In genomic region chr15:103382795-103383406, GRCm38 (mm10) we compare ENCODE assay signal across 9 mouse cellular contexts. TPM values are rescaled to one million over a fixed set of nuclear protein-coding genes. Genes with fewer than 3 reads are reported as not detected.
A peak's percentile ranks its signal among the peaks of the same experiment; 100 is the strongest.
DNase-seq lines count a peak whose midpoint lies in the region; ATAC-seq and TF ChIP-seq lines count a peak whose summit lies in the region.
"Had no signal": no experiment of that assay in that cellular context is flagged by ENCODE, and none has a peak within 500 bp of the region (broad histone marks: within the 10 kb centered on the region; RNA-seq: fewer than 3 reads in every experiment).

No protein-coding gene starts in this region.

- H3K27ac ChIP-seq in bone marrow macrophage, adult 2 months (ENCODE audit: insufficient read depth, low read depth, low read length): peak overlapping the region; percentile 14; the same call in 1 of the 2 replicates
- H3K27ac ChIP-seq in kidney, adult 2 months (ENCODE audit: insufficient read depth, low read depth, low read length): peak overlapping the region; percentile 72
- peak overlapping the region; percentile 48; the same call in 1 of the 2 replicates for H3K27ac ChIP-seq in lung, postnatal 0 days (ENCODE audit: low read length)
- H3K27ac ChIP-seq: neural tube, embryonic 12.5 days had no signal

- 21% methylated on average over 5 of the region's 5 CpGs for WGBS in kidney, adult 2 months
- 19% methylated on average over 5 of the region's 5 CpGs for WGBS in lung, postnatal 0 days

- H3K4me1 ChIP-seq in bone marrow macrophage, adult 2 months (ENCODE audit: control insufficient read depth, insufficient read depth, low read length): peaks cover 59% of the 10 kb centered on the region
- H3K4me1 ChIP-seq in kidney, adult 2 months (ENCODE audit: control insufficient read depth, insufficient read depth, low read length): no peaks in the 10 kb centered on the region
- H3K4me1 ChIP-seq in lung, postnatal 0 days (ENCODE audit: insufficient read depth, low read depth, low read length): 0 out of 2 replicates have a peak, but pooled peaks cover 17% of the 10 kb centered on the region

- no peaks in the 10 kb centered on the region for H3K36me3 ChIP-seq in kidney, adult 2 months (ENCODE audit: control insufficient read depth, insufficient read depth, low read length)
- H3K36me3 ChIP-seq in lung, postnatal 0 days (ENCODE audit: insufficient read depth, low read length): no peaks in the 10 kb centered on the region
- H3K36me3 ChIP-seq: neural tube, embryonic 12.5 days had no signal

- H3K4me2 ChIP-seq in lung, postnatal 0 days (replicated peaks; ENCODE audit: low read depth, low read length): peak overlapping the region; percentile 23; the same call in 1 of the 2 replicates
- H3K4me2 ChIP-seq: neural tube, embryonic 12.5 days had no signal

- H3K9ac ChIP-seq in lung, postnatal 0 days (replicated peaks; ENCODE audit: low read depth): no peak overlapping the region
- H3K9ac ChIP-seq: neural tube, embryonic 12.5 days had no signal

- DNase-seq in gastrocnemius, postnatal 25 days: peak; percentile 47
- DNase-seq in kidney, adult 2 months: peak; percentile 90
- DNase-seq in lung, postnatal 0 days (ENCODE audit: low spot score): peak; percentile 74
- no peak for DNase-seq in layer of hippocampus, adult 8-10 months (ENCODE audit: low spot score in 2 of 2)
- DNase-seq in layer of hippocampus, postnatal 25 days (ENCODE audit: extremely low spot score in 1 of 2, low spot score in 1 of 2): no peak
- DNase-seq in retina, embryonic 14.5 days (ENCODE audit: low spot score): no peak

- TF ChIP-seq CTCF in bone marrow macrophage, adult 2 months (IDR thresholded peaks at IDR 0.05; ENCODE audit: low read depth, low read length): no peak
- no peak for TF ChIP-seq CTCF in kidney, adult 2 months (conservative IDR thresholded peaks at IDR 0.05; ENCODE audit: insufficient read depth, insufficient read length, low read depth, low read length)
- no peak for TF ChIP-seq CTCF in lung, postnatal 0 days (IDR thresholded peaks at IDR 0.05)

- no peaks in the 10 kb centered on the region for H3K9me3 ChIP-seq in lung, postnatal 0 days (ENCODE audit: low read length)
- H3K9me3 ChIP-seq: neural tube, embryonic 12.5 days had no signal

- TF ChIP-seq POLR2A in bone marrow macrophage, adult 2 months (IDR thresholded peaks at IDR 0.05; ENCODE audit: borderline replicate concordance, low read depth, low read length): no peak
- TF ChIP-seq POLR2A in kidney, adult 2 months (IDR thresholded peaks at IDR 0.05; ENCODE audit: low read depth, low read length): no peak

- H3K4me3 ChIP-seq in bone marrow macrophage, adult 2 months (ENCODE audit: insufficient read depth, low read length): no peak overlapping the region
- H3K4me3 ChIP-seq in kidney, adult 2 months (ENCODE audit: insufficient read depth, low read depth, low read length): no peak overlapping the region
- H3K4me3 ChIP-seq in lung, postnatal 0 days (ENCODE audit: low read depth, low read length): no peak overlapping the region
- H3K4me3 ChIP-seq: neural tube, embryonic 12.5 days had no signal

- no peak for TF ChIP-seq EP300 in lung, postnatal 0 days (IDR thresholded peaks at IDR 0.05)

- H3K27me3 ChIP-seq in kidney, adult 2 months (replicated peaks; ENCODE audit: control insufficient read depth, insufficient read depth, low read length): no peaks in the 10 kb centered on the region
- H3K27me3 ChIP-seq in lung, postnatal 0 days (replicated peaks; ENCODE audit: insufficient read depth, low read length): no peaks in the 10 kb centered on the region
- H3K27me3 ChIP-seq: neural tube, embryonic 12.5 days had no signal

- ATAC-seq in lung, postnatal 0 days: peak; percentile 80
- ATAC-seq in erythroid progenitor cell, adult 5-6 weeks (replicated peaks; ENCODE audit: low FRiP score, poor library complexity, severe bottlenecking): no peak

RNA-seq across cellular contexts. Expression of gene Itga5, which starts 16.3 kb away (rescaled TPM):
- 34.0 and 37.3 TPM in 2 replicates for polyA plus RNA-seq in bone marrow macrophage, adult 2 months (2012; ENCODE audit: insufficient read depth, insufficient read length, missing spikeins)
- 10 to 100 TPM in 1 of 2 experiments, 1 to 10 TPM in 1; 9.5 to 15.2 TPM for total RNA-seq in gastrocnemius, postnatal 25 days (2021)
- 9.3 and 9.7 TPM in 2 replicates for polyA plus RNA-seq in kidney, adult 2 months (2012; rRNA removed)
- polyA plus RNA-seq in lung, postnatal 0 days (2015; fragmentation: Nextera tagmentation; extraction: Ambion mirVana): 30.0 and 31.2 TPM in 2 replicates
- 1 to 10 TPM; 1.8 to 4.8 (median 2.9) TPM for total RNA-seq in layer of hippocampus, adult 8-10 months (2022)
- total RNA-seq in layer of hippocampus, postnatal 25 days (2021): 1 to 10 TPM; 1.4 to 2.4 TPM
- 2.2 and 5.0 TPM in 2 replicates for total RNA-seq in erythroid progenitor cell, adult 5-6 weeks (2015; ENCODE audit: low replicate concordance)
- 0.15 and 0.39 TPM in 2 replicates for total RNA-seq in erythroid progenitor cell, adult 5-6 weeks (2017; ENCODE audit: low replicate concordance)

RNA-seq across cellular contexts. Expression of gene Zfp385a, which starts 43.0 kb away (rescaled TPM):
- 73.0 and 86.1 TPM in 2 replicates for polyA plus RNA-seq in bone marrow macrophage, adult 2 months (2012; ENCODE audit: insufficient read depth, insufficient read length, missing spikeins)
- 10 to 100 TPM; 17.0 to 77.5 TPM for total RNA-seq in gastrocnemius, postnatal 25 days (2021)
- 5.2 and 6.1 TPM in 2 replicates for polyA plus RNA-seq in kidney, adult 2 months (2012; rRNA removed)
- 5.0 and 6.5 TPM in 2 replicates for polyA plus RNA-seq in lung, postnatal 0 days (2015; fragmentation: Nextera tagmentation; extraction: Ambion mirVana)
- total RNA-seq in layer of hippocampus, adult 8-10 months (2022): 10 to 100 TPM; 37.9 to 55.5 (median 47.0) TPM
- total RNA-seq in layer of hippocampus, postnatal 25 days (2021): 10 to 100 TPM; 40.7 to 45.0 TPM
- total RNA-seq in erythroid progenitor cell, adult 5-6 weeks (2015; ENCODE audit: low replicate concordance): 4.2 and 6.5 TPM in 2 replicates
- 0.30 and 0.77 TPM in 2 replicates for total RNA-seq in erythroid progenitor cell, adult 5-6 weeks (2017; ENCODE audit: low replicate concordance)

RNA-seq across cellular contexts. Expression of gene Gtsf1, which starts 47.4 kb away (rescaled TPM):
- not detected in 2 replicates for polyA plus RNA-seq in bone marrow macrophage, adult 2 months (2012; ENCODE audit: insufficient read depth, insufficient read length, missing spikeins)
- not detected for total RNA-seq in gastrocnemius, postnatal 25 days (2021)
- 0.23 TPM in 1 of 2 replicates, not detected in the other for polyA plus RNA-seq in kidney, adult 2 months (2012; rRNA removed)
- polyA plus RNA-seq in lung, postnatal 0 days (2015; fragmentation: Nextera tagmentation; extraction: Ambion mirVana): not detected in 2 replicates
- not detected for total RNA-seq in layer of hippocampus, adult 8-10 months (2022)
- total RNA-seq in layer of hippocampus, postnatal 25 days (2021): not detected
- total RNA-seq in erythroid progenitor cell, adult 5-6 weeks (2015; ENCODE audit: low replicate concordance): not detected in 2 replicates
- total RNA-seq in erythroid progenitor cell, adult 5-6 weeks (2017; ENCODE audit: low replicate concordance): not detected in 2 replicates
- polyA plus RNA-seq: neural tube, embryonic 12.5 days had no signal

Comparison
In these comparisons a context has a peak if more than half of its experiments do, and no peak if none do; other contexts are left out.
1. H3K27ac ChIP-seq: peak in every context shown above with its lines; median percentile 72 in kidney, adult 2 months; 48 in lung, postnatal 0 days; 14 in bone marrow macrophage, adult 2 months.
2. DNase-seq: peak in gastrocnemius, postnatal 25 days (single experiment), kidney, adult 2 months (single experiment) and lung, postnatal 0 days (single experiment); none in layer of hippocampus, adult 8-10 months (0 of 2), layer of hippocampus, postnatal 25 days (0 of 2) and retina, embryonic 14.5 days (single experiment).